Mouse (Mus musculus): ENCODE results near the gene Spag5.
A peak's percentile ranks its signal among the peaks of the same experiment; 100 is the strongest.

DNA sequence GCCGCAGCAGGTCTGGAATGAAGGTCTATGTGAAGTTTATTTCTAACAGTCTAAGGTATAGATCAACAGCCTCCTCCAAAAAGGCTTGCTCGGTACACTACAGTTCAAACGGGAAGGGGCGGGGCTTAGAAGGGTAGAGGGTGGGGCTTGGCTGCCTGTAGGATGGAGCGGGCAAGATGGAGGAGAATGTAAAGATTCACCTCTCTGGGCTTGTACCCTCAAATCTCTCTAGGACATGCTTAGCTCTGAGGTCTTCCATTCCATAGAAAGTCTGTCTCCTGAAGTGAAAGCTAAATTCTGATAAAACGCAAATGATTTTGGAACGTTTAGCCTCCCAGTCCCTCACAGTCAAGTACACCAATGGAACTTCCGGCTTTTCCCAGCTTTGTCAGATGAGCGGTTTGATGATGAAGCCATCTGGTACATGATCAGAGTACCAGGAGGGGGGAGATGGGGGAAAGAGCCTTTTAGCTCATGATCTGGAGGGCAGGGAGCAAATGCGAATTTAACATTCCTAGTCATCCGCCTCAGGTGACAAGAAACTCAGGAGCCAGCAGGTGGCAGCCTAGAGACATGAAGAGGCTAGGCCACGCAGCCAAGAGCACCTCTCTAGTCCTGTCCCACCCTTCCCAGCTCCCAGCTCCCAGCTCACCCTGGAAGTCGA, 58.9 kb downstream of the Spag5 start:
- TF ChIP-seq POLR2A (IDR thresholded peaks at IDR 0.05; ENCODE audit: low read depth, low read length) (no peak), CTCF (IDR thresholded peaks at IDR 0.05; ENCODE audit: extremely low read depth, insufficient read length, insufficient replicate concordance, low read depth, low read length) (peak; percentile 88; the same call in 1 of the 2 replicates)

Measured in small intestine, adult 2 months (tissue).